Mouse (Mus musculus): ENCODE results near the gene AC109138.7.

The AC109138.7 gene

GRCm38 (mm10) chr19:4208563-4208962, 5.6 kb upstream of the AC109138.7 start:
- Histone ChIP-seq H3K4me3 (replicated peaks; ENCODE audit: low read length) (peak overlapping the region; percentile 52), H3K9me3 (ENCODE audit: low read length) (no peaks in the 10 kb centered on the region), H3K4me1 (replicated peaks; ENCODE audit: low read depth, low read length) (peaks cover 73% of the 10 kb centered on the region), H3K27me3 (ENCODE audit: insufficient read depth, low read length) (peaks cover 36% of the 10 kb centered on the region), H3K36me3 (ENCODE audit: insufficient read depth, low read length) (no peaks in the 10 kb centered on the region)
- no peak for TF ChIP-seq CTCF (conservative IDR thresholded peaks at IDR 0.05; ENCODE audit: low read length)

GRCm38 (mm10) chr19:4211891-4212588, 2.1 kb upstream of the AC109138.7 start:
- no peak overlapping the region for H3K4me3 ChIP-seq (replicated peaks; ENCODE audit: low read length)
- no peaks in the 10 kb centered on the region for H3K9me3 ChIP-seq (ENCODE audit: low read length)
- no peaks in the 10 kb centered on the region for H3K36me3 ChIP-seq (ENCODE audit: insufficient read depth, low read length)
- peaks cover 68% of the 10 kb centered on the region for H3K4me1 ChIP-seq (replicated peaks; ENCODE audit: low read depth, low read length)
- no peak for TF ChIP-seq NANOG (IDR thresholded peaks at IDR 0.05; ENCODE audit: borderline replicate concordance, low read length)
- no peak for TF ChIP-seq CTCF (conservative IDR thresholded peaks at IDR 0.05; ENCODE audit: low read length)
- TF ChIP-seq POU5F1 (IDR thresholded peaks at IDR 0.05; ENCODE audit: borderline replicate concordance, low read length) = no peak
- peaks cover 66% of the 10 kb centered on the region for H3K27me3 ChIP-seq (ENCODE audit: insufficient read depth, low read length)

- TF ChIP-seq NANOG (IDR thresholded peaks at IDR 0.05; ENCODE audit: borderline replicate concordance, low read length) (no peak), POU5F1 (IDR thresholded peaks at IDR 0.05; ENCODE audit: borderline replicate concordance, low read length) (no peak), CTCF (conservative IDR thresholded peaks at IDR 0.05; ENCODE audit: low read length) (no peak)
- H3K4me3 ChIP-seq (replicated peaks; ENCODE audit: low read length) = peak overlapping the region; percentile 87
- no peaks in the 10 kb centered on the region for H3K36me3 ChIP-seq (ENCODE audit: insufficient read depth, low read length)
- H3K9me3 ChIP-seq (ENCODE audit: low read length) = no peaks in the 10 kb centered on the region
- peaks cover 53% of the 10 kb centered on the region for H3K4me1 ChIP-seq (replicated peaks; ENCODE audit: low read depth, low read length)
- H3K27me3 ChIP-seq (ENCODE audit: insufficient read depth, low read length) = peaks cover 78% of the 10 kb centered on the region
Measured at GRCm38 (mm10) chr19:4213524-4213974, 608 bp upstream of the AC109138.7 start.

DNA sequence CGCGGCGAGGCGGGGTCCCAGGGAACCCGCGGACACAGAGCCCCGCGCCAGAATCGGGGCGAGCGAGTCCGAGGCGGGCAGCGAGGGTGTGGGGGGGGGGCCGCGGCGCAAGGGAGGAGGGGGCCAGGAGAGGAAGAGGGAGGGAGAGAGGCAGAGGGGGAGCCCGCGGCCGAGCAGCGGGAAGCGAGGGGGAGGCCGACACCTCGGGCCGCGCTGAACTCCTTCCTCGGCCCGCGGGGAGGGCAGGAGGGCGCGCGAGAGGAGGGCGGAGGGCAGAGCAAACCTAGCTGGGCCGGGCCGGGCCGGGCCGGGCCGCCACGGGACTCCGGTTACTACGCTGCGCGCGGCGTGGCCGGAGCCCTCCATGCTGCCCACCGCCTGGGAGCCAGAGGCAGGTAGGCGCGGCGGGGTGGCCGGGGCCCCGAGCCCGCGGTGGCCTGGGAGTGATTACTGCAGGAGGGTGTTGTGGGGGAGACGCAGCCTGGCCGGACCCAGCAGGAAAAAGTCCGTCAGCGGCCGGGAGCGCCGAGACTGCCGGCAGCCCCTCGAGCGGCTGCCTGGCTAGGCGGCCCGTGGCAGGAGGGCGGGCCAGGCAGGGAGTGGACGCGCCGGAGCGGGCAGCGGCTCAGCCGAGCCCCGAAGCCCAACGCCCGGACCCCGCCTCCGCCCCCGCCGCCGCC, 754 bp downstream of the AC109138.7 start:
- H3K4me3 ChIP-seq (replicated peaks; ENCODE audit: low read length) = peak overlapping the region; percentile 87
- H3K36me3 ChIP-seq (ENCODE audit: insufficient read depth, low read length) = no peaks in the 10 kb centered on the region
- peaks cover 48% of the 10 kb centered on the region for H3K4me1 ChIP-seq (replicated peaks; ENCODE audit: low read depth, low read length)
- H3K27me3 ChIP-seq (ENCODE audit: insufficient read depth, low read length) = peaks cover 86% of the 10 kb centered on the region
- no peaks in the 10 kb centered on the region for H3K9me3 ChIP-seq (ENCODE audit: low read length)
- TF ChIP-seq CTCF (conservative IDR thresholded peaks at IDR 0.05; ENCODE audit: low read length) (no peak), NANOG (IDR thresholded peaks at IDR 0.05; ENCODE audit: borderline replicate concordance, low read length) (no peak), POU5F1 (IDR thresholded peaks at IDR 0.05; ENCODE audit: borderline replicate concordance, low read length) (no peak)

DNA sequence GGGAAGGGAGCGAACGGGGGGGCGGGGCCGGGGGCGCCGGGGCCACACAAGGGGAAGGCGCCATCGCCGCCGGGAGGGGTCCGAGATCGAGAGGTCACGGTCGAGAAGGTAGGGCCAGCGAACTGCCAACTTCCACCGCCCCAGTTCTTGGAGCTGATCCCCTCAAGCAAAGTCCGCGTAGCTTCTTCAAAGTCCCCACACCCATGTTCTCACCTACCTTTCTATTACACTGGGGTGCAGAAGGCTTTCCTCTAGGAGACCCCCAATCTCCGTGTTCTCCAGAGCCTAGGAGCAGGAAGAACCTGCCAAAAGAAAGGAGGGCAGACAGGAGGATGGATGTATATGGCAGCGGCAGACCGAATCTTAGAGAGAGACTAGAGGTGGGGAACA, 1.3 kb downstream of the AC109138.7 start:
- H3K4me1 ChIP-seq (replicated peaks; ENCODE audit: low read depth, low read length) = peaks cover 54% of the 10 kb centered on the region
- peak overlapping the region; percentile 87 for H3K4me3 ChIP-seq (replicated peaks; ENCODE audit: low read length)
- no peaks in the 10 kb centered on the region for H3K36me3 ChIP-seq (ENCODE audit: insufficient read depth, low read length)
- peaks cover 87% of the 10 kb centered on the region for H3K27me3 ChIP-seq (ENCODE audit: insufficient read depth, low read length)
- TF ChIP-seq NANOG (IDR thresholded peaks at IDR 0.05; ENCODE audit: borderline replicate concordance, low read length) = no peak
- TF ChIP-seq CTCF (conservative IDR thresholded peaks at IDR 0.05; ENCODE audit: low read length) = no peak
- no peak for TF ChIP-seq POU5F1 (IDR thresholded peaks at IDR 0.05; ENCODE audit: borderline replicate concordance, low read length)
- no peaks in the 10 kb centered on the region for H3K9me3 ChIP-seq (ENCODE audit: low read length)

GRCm38 (mm10) chr19:4216041-4216685, 2.0 kb downstream of the AC109138.7 start:
- 0 out of 2 replicates have a peak, but pooled peaks have one; percentile 4 for TF ChIP-seq CTCF (conservative IDR thresholded peaks at IDR 0.05; ENCODE audit: low read length)
- TF ChIP-seq NANOG (IDR thresholded peaks at IDR 0.05; ENCODE audit: borderline replicate concordance, low read length) = no peak
- H3K9me3 ChIP-seq (ENCODE audit: low read length) = no peaks in the 10 kb centered on the region
- H3K36me3 ChIP-seq (ENCODE audit: insufficient read depth, low read length) = no peaks in the 10 kb centered on the region
- peaks cover 85% of the 10 kb centered on the region for H3K27me3 ChIP-seq (ENCODE audit: insufficient read depth, low read length)
- H3K4me3 ChIP-seq (replicated peaks; ENCODE audit: low read length) = no peak overlapping the region
- H3K4me1 ChIP-seq (replicated peaks; ENCODE audit: low read depth, low read length) = peaks cover 60% of the 10 kb centered on the region

DNA sequence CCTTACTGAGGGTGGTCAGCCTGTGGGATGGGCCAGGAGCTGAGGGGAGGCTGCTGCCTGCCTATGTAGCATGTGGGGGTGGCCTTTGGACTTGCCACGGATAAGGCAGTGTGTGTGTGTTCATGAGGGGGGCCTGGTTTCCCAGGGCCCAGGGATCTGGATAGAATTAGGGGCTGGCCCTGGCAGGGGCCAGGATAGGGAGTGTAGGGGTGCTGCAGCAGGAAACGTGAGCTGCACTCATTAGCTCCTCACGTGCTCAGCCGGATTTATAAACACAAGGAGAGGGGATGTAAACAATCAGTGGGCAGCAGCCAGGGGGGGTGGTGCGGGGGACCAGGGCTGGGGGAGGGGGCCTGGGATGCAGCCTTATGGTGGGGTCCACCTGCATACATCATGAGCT, 3.0 kb downstream of the AC109138.7 start:
- no peaks in the 10 kb centered on the region for H3K36me3 ChIP-seq (ENCODE audit: insufficient read depth, low read length)
- no peak for TF ChIP-seq CTCF (conservative IDR thresholded peaks at IDR 0.05; ENCODE audit: low read length)

DNA sequence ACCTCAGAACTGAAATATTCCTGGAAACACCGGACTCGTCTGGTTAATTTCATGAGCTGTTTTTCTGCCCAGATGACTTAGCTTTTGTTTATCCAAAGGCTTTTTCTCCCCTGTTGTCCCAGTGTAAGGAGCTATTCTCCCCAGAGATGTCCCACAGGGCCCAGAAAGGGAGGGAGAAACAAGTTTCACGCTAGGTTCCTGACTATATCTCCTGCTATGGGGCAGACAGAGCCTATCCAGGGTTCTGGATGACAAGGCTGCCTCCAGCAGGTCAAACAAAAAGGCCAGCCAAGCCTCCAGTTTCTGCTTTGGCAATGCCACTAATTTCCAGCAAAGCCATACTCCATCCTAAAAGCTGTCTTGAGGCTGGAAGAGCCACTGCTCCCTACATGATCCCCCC, 3.7 kb downstream of the AC109138.7 start:
- peaks cover 54% of the 10 kb centered on the region for H3K4me1 ChIP-seq (replicated peaks; ENCODE audit: low read depth, low read length)
- no peaks in the 10 kb centered on the region for H3K36me3 ChIP-seq (ENCODE audit: insufficient read depth, low read length)
- H3K4me3 ChIP-seq (replicated peaks; ENCODE audit: low read length) = no peak overlapping the region
- TF ChIP-seq CTCF (conservative IDR thresholded peaks at IDR 0.05; ENCODE audit: low read length) (no peak), POU5F1 (IDR thresholded peaks at IDR 0.05; ENCODE audit: borderline replicate concordance, low read length) (no peak), NANOG (IDR thresholded peaks at IDR 0.05; ENCODE audit: borderline replicate concordance, low read length) (no peak)
- peaks cover 86% of the 10 kb centered on the region for H3K27me3 ChIP-seq (ENCODE audit: insufficient read depth, low read length)
- no peaks in the 10 kb centered on the region for H3K9me3 ChIP-seq (ENCODE audit: low read length)

More for the DNA sequence above, 3.0 kb downstream of the AC109138.7 start:
- Histone ChIP-seq H3K9me3 (ENCODE audit: low read length) (no peaks in the 10 kb centered on the region), H3K4me3 (replicated peaks; ENCODE audit: low read length) (no peak overlapping the region), H3K27me3 (ENCODE audit: insufficient read depth, low read length) (peaks cover 85% of the 10 kb centered on the region), H3K4me1 (replicated peaks; ENCODE audit: low read depth, low read length) (peaks cover 59% of the 10 kb centered on the region)

Data from E14TG2a.4 (cell line).